Mouse (Mus musculus) MEL (cell line): ENCODE measurements around the gene Bpifb5. TPM values are rescaled to one million over a fixed set of nuclear protein-coding genes. Genes with fewer than 3 reads are reported as not detected.

ENCODE experiments used
- DNase-seq: peaks from one replicate; pipeline ENCODE4 v3.0.0; 2011; ENCODE audit warnings: low read depth, low spot score
- H3K27ac ChIP-seq: 2 replicates; pipeline ENCODE4 v1.5.1; 2012; ENCODE audit warnings: low read depth, mild to moderate bottlenecking, control low read depth, low read length, moderate library complexity; ENCODE audit not compliant: control insufficient read depth
- H3K27me3 ChIP-seq, 2 experiments: fragments of 150-350 bp in 1 of 2; sonication (generic) in 1 of 2; 2 replicates each; pipeline ENCODE4 v1.6.1; 2012; ENCODE audit warnings: low read length in 2 of 2, mild to moderate bottlenecking in 2 of 2, improper control_type of control experiment in 1 of 2, moderate library complexity in 1 of 2; ENCODE audit not compliant: insufficient read depth in 2 of 2, control insufficient read depth in 1 of 2
- H3K36me3 ChIP-seq, 2 experiments: 2 replicates each; pipeline ENCODE4 v1.6.1; 2012 to 2014; ENCODE audit warnings: low read length in 2 of 2, improper control_type of control experiment in 1 of 2, inconsistent platforms in 1 of 2, mild to moderate bottlenecking in 1 of 2; ENCODE audit not compliant: insufficient read depth in 2 of 2, control insufficient read depth in 1 of 2
- H3K4me1 ChIP-seq, 2 experiments: fragments of 150-350 bp in 1 of 2; sonication (generic) in 1 of 2; 2 replicates each; pipeline ENCODE4 v1.6.1; 2012; ENCODE audit warnings: low read length in 2 of 2, improper control_type of control experiment in 1 of 2, mild to moderate bottlenecking in 1 of 2; ENCODE audit not compliant: insufficient read depth in 2 of 2, control insufficient read depth in 1 of 2
- H3K4me3 ChIP-seq, 2 experiments: fragments of 150-350 bp in 1 of 2; sonication (generic) in 1 of 2; 2 replicates each; pipeline ENCODE4 v1.5.1; 2012; ENCODE audit warnings: low read depth in 2 of 2, low read length in 2 of 2, mild to moderate bottlenecking in 2 of 2, moderate library complexity in 2 of 2, control low read depth in 1 of 2, improper control_type of control experiment in 1 of 2; ENCODE audit not compliant: control insufficient read depth in 1 of 2, insufficient read depth in 1 of 2
- H3K79me2 ChIP-seq: 2 replicates; pipeline ENCODE4 v1.6.1; 2012; ENCODE audit warnings: mild to moderate bottlenecking, low read length, moderate library complexity; ENCODE audit not compliant: control insufficient read depth, poor library complexity, insufficient read depth
- H3K9ac ChIP-seq: 2 replicates; pipeline ENCODE4 v1.6.1; 2012; ENCODE audit warnings: low read depth, mild to moderate bottlenecking, control low read depth, low read length, moderate library complexity; ENCODE audit not compliant: control insufficient read depth, poor library complexity, severe bottlenecking
- H3K9me3 ChIP-seq: fragments of 150-350 bp; sonication (generic); replicated peaks from 2 replicates; pipeline ENCODE4 v1.6.1; 2012; ENCODE audit warnings: mild to moderate bottlenecking, low read length, improper control_type of control experiment, moderate library complexity; ENCODE audit not compliant: insufficient read depth
- BHLHE40 ChIP-seq: IDR thresholded peaks from 2 replicates; pipeline ENCODE4 v1.6.1; 2012; ENCODE audit warnings: low read depth, mild to moderate bottlenecking, inconsistent platforms, low read length, improper control_type of control experiment, borderline replicate concordance
- CTCF ChIP-seq, 3 experiments: IDR thresholded peaks in 2 of 3; conservative IDR thresholded peaks in 1 of 3; 2 replicates each; pipeline ENCODE4 v1.5.1; 2011 to 2012; ENCODE audit warnings: low read length in 3 of 3, low read depth in 2 of 3, mild to moderate bottlenecking in 2 of 3, improper control_type of control experiment in 1 of 3, inconsistent platforms in 1 of 3, mixed read lengths in 1 of 3, moderate library complexity in 1 of 3; ENCODE audit not compliant: control insufficient read depth in 1 of 3, insufficient read depth in 1 of 3, poor library complexity in 1 of 3, severe bottlenecking in 1 of 3
- ETS1 ChIP-seq: IDR thresholded peaks from 2 replicates; pipeline ENCODE4 v1.6.1; 2012; ENCODE audit warnings: low read depth, mild to moderate bottlenecking, inconsistent platforms, low read length, improper control_type of control experiment, moderate library complexity
- JUND ChIP-seq: IDR thresholded peaks from 2 replicates; pipeline ENCODE4 v1.6.1; 2011; ENCODE audit warnings: low read depth, mild to moderate bottlenecking, improper control_type of control experiment, low read length
- KAT2A ChIP-seq: conservative IDR thresholded peaks from 2 replicates; pipeline ENCODE4 v1.6.1; 2012; ENCODE audit warnings: low read depth, low read length, improper control_type of control experiment, inconsistent platforms
- MAFK ChIP-seq: IDR thresholded peaks from 2 replicates; pipeline ENCODE4 v1.6.1; 2011; ENCODE audit warnings: low read depth, mild to moderate bottlenecking, low read length, improper control_type of control experiment, borderline replicate concordance
- MAX ChIP-seq: IDR thresholded peaks from 2 replicates; pipeline ENCODE4 v1.6.1; 2011; ENCODE audit warnings: low read length, improper control_type of control experiment
- MEF2A ChIP-seq: IDR thresholded peaks from 2 replicates; pipeline ENCODE4 v1.6.1; 2014; ENCODE audit warnings: low read depth, mild to moderate bottlenecking, inconsistent platforms, low read length, improper control_type of control experiment; ENCODE audit not compliant: poor library complexity, insufficient replicate concordance, severe bottlenecking; ENCODE audit errors: extremely low read depth
- MXI1 ChIP-seq: IDR thresholded peaks from 2 replicates; pipeline ENCODE4 v1.6.1; 2011; ENCODE audit warnings: mild to moderate bottlenecking, low read depth, low read length, improper control_type of control experiment
- NRF1 ChIP-seq: IDR thresholded peaks from 2 replicates; pipeline ENCODE4 v1.6.1; 2014; ENCODE audit warnings: low read depth, mild to moderate bottlenecking, inconsistent platforms, low read length, improper control_type of control experiment, moderate library complexity; ENCODE audit not compliant: poor library complexity, insufficient read depth, severe bottlenecking
- POLR2AphosphoS2 ChIP-seq: IDR thresholded peaks from 2 replicates; pipeline ENCODE4 v1.6.1; 2011; ENCODE audit warnings: low read length, improper control_type of control experiment
- POLR2AphosphoS5 ChIP-seq: IDR thresholded peaks from 2 replicates; pipeline ENCODE4 v1.6.1; 2012; ENCODE audit warnings: low read depth, borderline replicate concordance, mild to moderate bottlenecking, inconsistent platforms, low read length, moderate library complexity, mixed read lengths
- RAD21 ChIP-seq: IDR thresholded peaks from 2 replicates; pipeline ENCODE4 v1.6.1; 2011; ENCODE audit warnings: mild to moderate bottlenecking, low read depth, low read length, improper control_type of control experiment
- RCOR1 ChIP-seq: IDR thresholded peaks from 2 replicates; pipeline ENCODE4 v1.6.1; 2012; ENCODE audit warnings: low read depth, mild to moderate bottlenecking, inconsistent platforms, low read length, improper control_type of control experiment
- SMC3 ChIP-seq: IDR thresholded peaks from 2 replicates; pipeline ENCODE4 v1.6.1; 2011; ENCODE audit warnings: low read depth, low read length, improper control_type of control experiment
- TAL1 ChIP-seq: IDR thresholded peaks from 2 replicates; pipeline ENCODE4 v1.6.1; 2012; ENCODE audit warnings: mild to moderate bottlenecking, inconsistent platforms, low read length, moderate library complexity, mixed read lengths
- UBTF ChIP-seq: IDR thresholded peaks from 2 replicates; pipeline ENCODE4 v1.6.1; 2012; ENCODE audit warnings: low read depth, mild to moderate bottlenecking, inconsistent platforms, low read length, improper control_type of control experiment, moderate library complexity, borderline replicate concordance; ENCODE audit not compliant: insufficient read depth
- USF2 ChIP-seq, 2 experiments: IDR thresholded peaks; 2 replicates each; pipeline ENCODE4 v1.6.1; 2011 to 2012; ENCODE audit warnings: improper control_type of control experiment in 2 of 2, low read length in 2 of 2, borderline replicate concordance in 1 of 2, inconsistent platforms in 1 of 2, low read depth in 1 of 2, mild to moderate bottlenecking in 1 of 2; ENCODE audit not compliant: insufficient read depth in 1 of 2
- ZC3H11A ChIP-seq: IDR thresholded peaks from 2 replicates; pipeline ENCODE4 v1.6.1; 2012; ENCODE audit warnings: low read depth, mild to moderate bottlenecking, inconsistent platforms, low read length, improper control_type of control experiment
- ZNF384 ChIP-seq: IDR thresholded peaks from 2 replicates; pipeline ENCODE4 v1.6.1; 2012; ENCODE audit warnings: low read depth, mild to moderate bottlenecking, inconsistent platforms, low read length, improper control_type of control experiment
- polyA plus RNA-seq, 2 experiments: library from polyadenylated mRNA; stranded (reverse) in 1 of 2; unstranded in 1 of 2; fragments of >175 nt in 1 of 2; fragments of >200 nt in 1 of 2; gene quantifications; 2 replicates each; pipeline versions ENCODE4 v1.2.1 to v1.2.4; 2012; ENCODE audit warnings: low replicate concordance in 2 of 2, low read depth in 1 of 2; ENCODE audit not compliant: insufficient read length in 2 of 2, insufficient read depth in 1 of 2, missing spikeins in 1 of 2
- total RNA-seq: library from RNA; depleted of rRNA; stranded (reverse); fragments of 300-350 nt; gene quantifications from 2 replicates; pipeline ENCODE4 v1.2.3, GENCODE M21; 2012

Gene Bpifb5
- total and polyA plus RNA-seq, 3 experiments, result not detected

GRCm38 (mm10) chr2:154227830-154228229 lies 4.3 kb downstream of the Bpifb5 start:
- Histone ChIP-seq H3K79me2 (no peaks in the 10 kb centered on the region), H3K36me3 (no peaks in the 10 kb centered on the region), H3K4me1 (no peaks in the 10 kb centered on the region), H3K27ac (no peak overlapping the region), H3K4me3 (no peak overlapping the region), H3K9me3 (no peaks in the 10 kb centered on the region), H3K27me3 (no peaks in the 10 kb centered on the region), H3K9ac (no peak overlapping the region)
- TF ChIP-seq ETS1 (no peak), BHLHE40 (no peak), TAL1 (no peak), MAX (no peak), NRF1 (no peak), POLR2AphosphoS2 (no peak), USF2 (IDR thresholded peaks at IDR 0.05; ENCODE audit: borderline replicate concordance in 1 of 2, insufficient read depth in 1 of 2, low read depth in 1 of 2, low read length in 2 of 2) (no peak), KAT2A (no peak), CTCF (IDR thresholded peaks at IDR 0.05 in 2 of 3, conservative IDR thresholded peaks at IDR 0.05 in 1 of 3; ENCODE audit: control insufficient read depth in 1 of 3, insufficient read depth in 1 of 3, low read depth in 2 of 3, low read length in 3 of 3, poor library complexity in 1 of 3, severe bottlenecking in 1 of 3) (no peak), SMC3 (no peak), MXI1 (no peak), ZC3H11A (no peak), RAD21 (no peak), MEF2A (no peak), JUND (no peak)
- DNase-seq, result no peak

- Histone ChIP-seq H3K4me1 (no peaks in the 10 kb centered on the region), H3K79me2 (no peaks in the 10 kb centered on the region), H3K27ac (no peak overlapping the region), H3K27me3 (no peaks in the 10 kb centered on the region), H3K9me3 (no peaks in the 10 kb centered on the region), H3K36me3 (no peaks in the 10 kb centered on the region), H3K9ac (no peak overlapping the region), H3K4me3 (no peak overlapping the region)
- TF ChIP-seq POLR2AphosphoS2 (no peak), MAFK (no peak), MXI1 (no peak), RAD21 (no peak), ZNF384 (no peak), POLR2AphosphoS5 (no peak), RCOR1 (no peak), ZC3H11A (no peak), UBTF (no peak)
- DNase-seq, result no peak
Observed at GRCm38 (mm10) chr2:154233426-154233825, 9.9 kb downstream of the Bpifb5 start.
